Mouse (Mus musculus): Measurements from ENCODE around the gene H2-D1.
"Not testable (repeated sequence)": the region's sequence is repeated elsewhere in the genome, so short reads cannot be mapped to it uniquely, and the experiment has no call there.

The H2-D1 gene

GRCm38 (mm10) chr17:35255301-35255700, 7.2 kb upstream of the H2-D1 start:
- in situ Hi-C loops (cut with MseI, MboI): no loop called here

GRCm38 (mm10) chr17:35255704-35256103, 6.8 kb upstream of the H2-D1 start:
- in situ Hi-C loops (cut with MseI, MboI): no loop called here

- in situ Hi-C loops (cut with MseI, MboI): no loop called here
These were observed 5.2 kb upstream of the H2-D1 start for GRCm38 (mm10) chr17:35257378-35257777.

GRCm38 (mm10) chr17:35257824-35258491, 4.6 kb upstream of the H2-D1 start:
- in situ Hi-C loops (cut with MseI, MboI): no loop called here

GRCm38 (mm10) chr17:35258492-35259478, 3.7 kb upstream of the H2-D1 start:
- in situ Hi-C loops (cut with MseI, MboI): no loop called here

- in situ Hi-C loops (cut with MseI, MboI): no loop called here
These were observed 2.9 kb upstream of the H2-D1 start for GRCm38 (mm10) chr17:35259621-35260020.

- in situ Hi-C loops (cut with MseI, MboI): no loop called here
These were observed 879 bp upstream of the H2-D1 start for GRCm38 (mm10) chr17:35261651-35262050.

GRCm38 (mm10) chr17:35263523-35263883, 973 bp downstream of the H2-D1 start:
- in situ Hi-C loops (cut with MseI, MboI): no loop called here

GRCm38 (mm10) chr17:35267399-35268086, 5.0 kb downstream of the H2-D1 start:
- in situ Hi-C loops (cut with MseI, MboI): loop anchor here (5.0 kb wide), 1 partner anchor 1270 kb away; no protein-coding TSS in a partner anchor

GRCm38 (mm10) chr17:35269653-35270347, 7.3 kb downstream of the H2-D1 start:
- in situ Hi-C loops (cut with MseI, MboI): loop anchor here (5.0 kb wide), 2 partner anchors 1272 to 1297 kb away; no protein-coding TSS in a partner anchor

GRCm38 (mm10) chr17:35272249-35272648, 9.7 kb downstream of the H2-D1 start:
- in situ Hi-C loops (cut with MseI, MboI): loop anchor here (5.0 kb wide), 1 partner anchor 1300 kb away; no protein-coding TSS in a partner anchor

- in situ Hi-C loops (cut with MseI, MboI): loop anchor here (5.0 kb wide), 1 partner anchor 1302 kb away; no protein-coding TSS in a partner anchor
These were observed 12.2 kb downstream of the H2-D1 start for GRCm38 (mm10) chr17:35274770-35275169.

- in situ Hi-C loops (cut with MseI, MboI): no loop called here
These were observed 13.9 kb downstream of the H2-D1 start for GRCm38 (mm10) chr17:35276304-35276864.

- in situ Hi-C loops (cut with MseI, MboI): no loop called here
These were observed 15.5 kb downstream of the H2-D1 start for GRCm38 (mm10) chr17:35278049-35278448.

- in situ Hi-C loops (cut with MseI, MboI): no loop called here
These were observed 16.6 kb downstream of the H2-D1 start for GRCm38 (mm10) chr17:35278957-35279688.

GRCm38 (mm10) chr17:35280276-35280675, 17.7 kb downstream of the H2-D1 start:
- in situ Hi-C loops (cut with MseI, MboI): no loop called here

GRCm38 (mm10) chr17:35285431-35285830, 22.9 kb downstream of the H2-D1 start:
- in situ Hi-C loops (cut with MseI, MboI): no loop called here

- in situ Hi-C loops (cut with MseI, MboI): not testable (repeated sequence)
These were observed 33.3 kb downstream of the H2-D1 start for GRCm38 (mm10) chr17:35295796-35296195.

- in situ Hi-C loops (cut with MseI, MboI): not testable (repeated sequence)
These were observed 37.9 kb downstream of the H2-D1 start for GRCm38 (mm10) chr17:35300261-35300945.
